Mouse (Mus musculus): ENCODE measurements around the gene Mcur1. TPM values are rescaled to one million over a fixed set of nuclear protein-coding genes. Genes with fewer than 3 reads are reported as not detected.

Gene Mcur1
- polyA plus RNA-seq, 1 experiment from 2014 or later, result 12.5 TPM

GRCm38 (mm10) chr13:43495645-43496044 lies 64.3 kb downstream of the Mcur1 start:
- H3K27me3 ChIP-seq (replicated peaks), result no peaks in the 10 kb centered on the region
- 0 out of 2 replicates have a peak, but pooled peaks cover 4% of the 10 kb centered on the region for H3K4me1 ChIP-seq
- no peak overlapping the region for H3K4me2 ChIP-seq (replicated peaks)
- no peak overlapping the region for H3K9ac ChIP-seq
- no peak overlapping the region for H3K4me3 ChIP-seq
- H3K36me3 ChIP-seq, result no peaks in the 10 kb centered on the region
- peaks cover 4% of the 10 kb centered on the region; the same call in 1 of the 2 replicates for H3K9me3 ChIP-seq
- ATAC-seq (ENCODE audit: low FRiP score, low read depth), result no peak
- WGBS, result 92% methylated on average over 7 of the region's 7 CpGs
- H3K27ac ChIP-seq, result no peak overlapping the region

- H3K9ac ChIP-seq, result no peak overlapping the region
- H3K9me3 ChIP-seq, result peaks cover 4% of the 10 kb centered on the region; the same call in 1 of the 2 replicates
- H3K27me3 ChIP-seq (replicated peaks), result no peaks in the 10 kb centered on the region
- H3K4me3 ChIP-seq, result no peak overlapping the region
- H3K27ac ChIP-seq, result no peak overlapping the region
- ATAC-seq (ENCODE audit: low FRiP score, low read depth), result no peak
- H3K4me1 ChIP-seq, result 0 out of 2 replicates have a peak, but pooled peaks cover 4% of the 10 kb centered on the region
- no peaks in the 10 kb centered on the region for H3K36me3 ChIP-seq
- WGBS, result 95% methylated on average over 7 of the region's 7 CpGs
- no peak overlapping the region for H3K4me2 ChIP-seq (replicated peaks)
Observed at GRCm38 (mm10) chr13:43493725-43494124, 66.3 kb downstream of the Mcur1 start.

GRCm38 (mm10) chr13:43493058-43493481 lies 66.9 kb downstream of the Mcur1 start:
- Histone ChIP-seq H3K9ac (no peak overlapping the region), H3K4me2 (replicated peaks) (no peak overlapping the region), H3K4me3 (no peak overlapping the region), H3K27ac (no peak overlapping the region), H3K36me3 (no peaks in the 10 kb centered on the region), H3K4me1 (0 out of 2 replicates have a peak, but pooled peaks cover 4% of the 10 kb centered on the region), H3K27me3 (replicated peaks) (no peaks in the 10 kb centered on the region), H3K9me3 (peaks cover 4% of the 10 kb centered on the region; the same call in 1 of the 2 replicates)
- ATAC-seq (ENCODE audit: low FRiP score, low read depth), result no peak
- 73% methylated on average over 11 of the region's 11 CpGs for WGBS

Other genes starting within 250 kb of the Mcur1 start
- 31.4 and 31.8 TPM in 2 replicates for gene Sirt5, start 194.7 kb downstream of the Mcur1 start, polyA plus RNA-seq (2016; fragmentation: Nextera tagmentation; extraction: Ambion mirVana)
- 183 and 188 TPM in 2 replicates for gene Nol7, start 161.8 kb downstream of the Mcur1 start, polyA plus RNA-seq (2016; fragmentation: Nextera tagmentation; extraction: Ambion mirVana)
- 13.4 and 14.2 TPM in 2 replicates for gene Ranbp9, start 78.9 kb downstream of the Mcur1 start, polyA plus RNA-seq (2016; fragmentation: Nextera tagmentation; extraction: Ambion mirVana)
- gene Rnf182, start 55.5 kb upstream of the Mcur1 start, polyA plus RNA-seq (2016; fragmentation: Nextera tagmentation; extraction: Ambion mirVana), result 9.1 and 14.1 TPM in 2 replicates
- gene Cd83, start 224.6 kb upstream of the Mcur1 start, polyA plus RNA-seq (2016; fragmentation: Nextera tagmentation; extraction: Ambion mirVana), result 19.3 and 20.9 TPM in 2 replicates